Mouse (Mus musculus) midbrain, postnatal 0 days (tissue): ENCODE measurements around the gene Sel1l. TPM values are rescaled to one million over a fixed set of nuclear protein-coding genes. Genes with fewer than 3 reads are reported as not detected.

Source experiments
- ATAC-seq: fragments of 200-750 bp; cut with Nextera tagmentation; 2 replicates; pipeline ENCODE4 v1.8.0; 2017; ENCODE audit warnings: moderate number of reproducible peaks, mild to moderate bottlenecking, moderate TSS enrichment, moderate library complexity; ENCODE audit not compliant: low FRiP score
- DNase-seq: peaks from one replicate; pipeline ENCODE4 v3.0.0-alpha.2; 2015; ENCODE audit warnings: low spot score
- H3K27ac ChIP-seq: fragments of 300-500 bp; sonication (generic); 2 replicates; pipeline ENCODE4 v1.5.1; 2014; ENCODE audit warnings: low read depth, mild to moderate bottlenecking, low read length, mixed read lengths
- H3K27me3 ChIP-seq: fragments of 300-500 bp; sonication (generic); 2 replicates; pipeline ENCODE4 v1.6.1; 2014; ENCODE audit warnings: low read length, control low read depth, mixed read lengths; ENCODE audit not compliant: insufficient read depth
- H3K36me3 ChIP-seq: fragments of 300-500 bp; sonication (generic); 2 replicates; pipeline ENCODE4 v1.6.1; 2014; ENCODE audit warnings: low read length, control low read depth, mixed read lengths; ENCODE audit not compliant: insufficient read depth
- H3K4me1 ChIP-seq: fragments of 300-500 bp; sonication (generic); 2 replicates; pipeline ENCODE4 v1.6.1; 2014; ENCODE audit warnings: mild to moderate bottlenecking, control low read depth, antibody characterized with exemption, low read length, mixed read lengths; ENCODE audit not compliant: insufficient read depth
- H3K4me2 ChIP-seq: fragments of 300-500 bp; sonication (generic); 2 replicates; pipeline ENCODE4 v1.6.1; 2014; ENCODE audit warnings: low read depth, mild to moderate bottlenecking, low read length, mixed read lengths; ENCODE audit not compliant: poor library complexity, severe bottlenecking
- H3K4me3 ChIP-seq: fragments of 300-500 bp; sonication (generic); 2 replicates; pipeline ENCODE4 v1.5.1; 2014; ENCODE audit warnings: low read depth, mild to moderate bottlenecking, low read length, moderate library complexity
- H3K9ac ChIP-seq: fragments of 300-500 bp; sonication (generic); replicated peaks from 2 replicates; pipeline ENCODE4 v1.6.1; 2014; ENCODE audit warnings: mild to moderate bottlenecking, low read length, moderate library complexity, mixed read lengths; ENCODE audit not compliant: poor library complexity, severe bottlenecking
- H3K9me3 ChIP-seq: fragments of 300-500 bp; sonication (generic); 2 replicates; pipeline ENCODE4 v1.6.1; 2016; ENCODE audit warnings: low read length, control low read depth
- CTCF ChIP-seq: IDR thresholded peaks from 2 replicates; pipeline ENCODE4 v1.5.1; 2016; ENCODE audit warnings: antibody characterized with exemption, mild to moderate bottlenecking
- WGBS: fragments of 180-500 bp; shearing (Covaris S2); extraction: QIAGEN DNeasy Blood & Tissue Kit; methylation state at CpG from one replicate; pipeline ENCODE4 v1.1.7; 2014; 5-methylcytosine and 5-hydroxymethylcytosine counted together
- polyA plus RNA-seq: library from polyadenylated mRNA; unstranded; fragments of >200 nt; fragmentation: Nextera tagmentation; extraction: Ambion mirVana; gene quantifications from 2 replicates; pipeline ENCODE4 v1.2.1, GENCODE M21; 2015
- total RNA-seq: library from RNA; depleted of rRNA; stranded (reverse); fragments of >200 nt; gene quantifications from 2 replicates; pipeline ENCODE4 v1.2.3, GENCODE M21; 2014

Gene Sel1l
- total and polyA plus RNA-seq, 2 experiments from 2014 or later, result 67.3 to 93.3 TPM

DNA sequence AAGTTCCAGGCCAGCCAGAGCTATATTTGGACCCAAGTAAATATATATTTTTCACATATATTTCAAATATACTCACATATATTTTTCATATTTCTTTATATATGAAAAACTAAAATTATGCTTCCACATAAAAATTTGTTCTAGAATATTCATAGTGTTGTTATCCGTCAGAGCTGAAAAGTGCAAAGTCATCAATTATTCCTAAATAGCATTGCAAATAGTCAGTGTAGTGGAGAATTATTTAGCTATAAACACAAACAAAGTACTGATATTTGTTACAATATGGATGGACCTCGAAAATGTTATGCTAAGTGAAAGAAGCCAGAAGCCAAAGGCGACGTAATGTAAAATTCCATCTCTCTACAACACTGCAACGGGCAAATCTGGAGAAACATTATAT lies 67.5 kb downstream of the Sel1l start:
- DNase-seq (no peak), ATAC-seq (no peak)
- no peak overlapping the region for H3K9ac ChIP-seq
- H3K36me3 ChIP-seq, result no peaks in the 10 kb centered on the region
- H3K27ac ChIP-seq, result no peak overlapping the region
- H3K9me3 ChIP-seq, result no peaks in the 10 kb centered on the region
- no peak for TF ChIP-seq CTCF
- H3K27me3 ChIP-seq, result 0 out of 2 replicates have a peak, but pooled peaks cover 3% of the 10 kb centered on the region
- H3K4me2 ChIP-seq, result no peak overlapping the region
- WGBS, result 92% methylated on average over 5 of the region's 5 CpGs
- no peak overlapping the region for H3K4me3 ChIP-seq
- no peaks in the 10 kb centered on the region for H3K4me1 ChIP-seq

DNA sequence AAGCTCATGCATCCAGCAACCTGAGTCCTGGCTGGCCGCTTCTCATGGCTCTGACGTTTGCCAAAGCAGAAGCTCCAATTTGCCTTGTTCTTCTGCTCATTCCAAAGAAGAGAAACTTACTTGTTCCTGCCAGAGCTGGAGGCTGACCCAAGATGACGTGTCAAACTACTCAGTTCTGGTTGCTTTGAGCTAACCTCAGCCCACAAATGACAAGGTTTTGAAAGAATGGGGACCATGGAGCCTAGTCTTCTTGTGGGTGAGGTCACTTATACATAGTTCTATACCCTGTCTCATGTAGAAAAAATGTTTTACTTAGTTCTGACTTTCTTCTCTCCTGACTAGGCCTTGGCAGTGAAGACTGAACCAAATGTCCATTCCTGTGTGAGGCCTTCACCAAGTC lies 68.4 kb downstream of the Sel1l start:
- Histone ChIP-seq H3K27me3 (0 out of 2 replicates have a peak, but pooled peaks cover 3% of the 10 kb centered on the region), H3K36me3 (no peaks in the 10 kb centered on the region), H3K9ac (no peak overlapping the region), H3K9me3 (no peaks in the 10 kb centered on the region), H3K4me1 (no peaks in the 10 kb centered on the region), H3K4me3 (no peak overlapping the region), H3K27ac (no peak overlapping the region), H3K4me2 (no peak overlapping the region)
- DNase-seq (no peak), ATAC-seq (no peak)
- 90% methylated on average over 3 of the region's 3 CpGs for WGBS
- TF ChIP-seq CTCF, result no peak

DNA sequence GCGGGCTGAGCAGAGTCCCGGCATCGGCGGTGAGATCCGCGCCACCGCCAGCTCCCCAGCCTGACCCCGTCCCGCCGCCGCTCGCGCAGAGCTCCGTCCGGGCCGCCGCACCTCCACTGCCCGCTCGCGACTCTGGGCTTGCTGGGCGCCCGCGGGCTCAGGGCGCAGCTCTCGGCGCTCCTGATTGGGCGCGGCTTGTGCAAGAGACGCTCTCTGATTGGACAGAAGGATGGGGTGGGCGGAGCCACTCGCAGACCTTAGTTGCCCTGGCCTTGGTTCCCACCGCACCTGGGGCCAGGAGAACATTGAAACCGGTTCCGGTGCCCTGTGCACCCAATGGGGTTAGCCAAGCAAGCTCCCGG lies 70.0 kb downstream of the Sel1l start:
- peak overlapping the region; percentile 97 for H3K4me2 ChIP-seq
- peak overlapping the region; percentile 61 for H3K9ac ChIP-seq
- DNase-seq, result peak; percentile 85
- whole genome bisulfite sequencing, result under 1% methylated on average over 34 of the region's 35 CpGs
- H3K36me3 ChIP-seq, result no peaks in the 10 kb centered on the region
- H3K27ac ChIP-seq, result peak overlapping the region; percentile 39; the same call in 1 of the 2 replicates
- H3K9me3 ChIP-seq, result no peaks in the 10 kb centered on the region
- H3K4me3 ChIP-seq, result peak overlapping the region; percentile 81
- TF ChIP-seq CTCF, result no peak
- 0 out of 2 replicates have a peak, but pooled peaks cover 3% of the 10 kb centered on the region for H3K27me3 ChIP-seq
- H3K4me1 ChIP-seq, result no peaks in the 10 kb centered on the region
- peak; percentile 94 for ATAC-seq

- H3K27ac ChIP-seq, result peak overlapping the region; percentile 39; the same call in 1 of the 2 replicates
- peak; percentile 74 for DNase-seq
Observed at GRCm38 (mm10) chr12:91778211-91779003, 70.5 kb downstream of the Sel1l start.

GRCm38 (mm10) chr12:91776342-91776741 lies 72.6 kb downstream of the Sel1l start:
- Histone ChIP-seq H3K4me3 (no peak overlapping the region), H3K9ac (no peak overlapping the region), H3K4me2 (no peak overlapping the region), H3K27ac (no peak overlapping the region), H3K36me3 (no peaks in the 10 kb centered on the region), H3K9me3 (no peaks in the 10 kb centered on the region), H3K27me3 (0 out of 2 replicates have a peak, but pooled peaks cover 3% of the 10 kb centered on the region), H3K4me1 (no peaks in the 10 kb centered on the region)
- DNase-seq (no peak), ATAC-seq (no peak)
- 88% methylated on average over 5 of the region's 5 CpGs for WGBS
- TF ChIP-seq CTCF, result no peak

More at GRCm38 (mm10) chr12:91778211-91779003, 70.5 kb downstream of the Sel1l start:
- Histone ChIP-seq H3K4me2 (peak overlapping the region; percentile 97), H3K4me1 (no peaks in the 10 kb centered on the region), H3K9ac (peak overlapping the region; percentile 61), H3K27me3 (0 out of 2 replicates have a peak, but pooled peaks cover 3% of the 10 kb centered on the region), H3K4me3 (peak overlapping the region; percentile 81), H3K36me3 (no peaks in the 10 kb centered on the region), H3K9me3 (no peaks in the 10 kb centered on the region)
- ATAC-seq, result peak; percentile 85
- no peak for TF ChIP-seq CTCF
- under 1% methylated on average over 46 of the region's 51 CpGs for WGBS

GRCm38 (mm10) chr12:91774811-91775284 lies 74.1 kb downstream of the Sel1l start:
- H3K9me3 ChIP-seq, result no peaks in the 10 kb centered on the region
- H3K36me3 ChIP-seq, result no peaks in the 10 kb centered on the region
- DNase-seq (peak; percentile 56), ATAC-seq (no peak)
- H3K4me1 ChIP-seq, result no peaks in the 10 kb centered on the region
- 69% methylated on average over 8 of the region's 8 CpGs for WGBS
- TF ChIP-seq CTCF, result no peak
- no peak overlapping the region for H3K4me2 ChIP-seq
- H3K27ac ChIP-seq, result no peak overlapping the region
- H3K9ac ChIP-seq, result no peak overlapping the region
- 0 out of 2 replicates have a peak, but pooled peaks cover 3% of the 10 kb centered on the region for H3K27me3 ChIP-seq
- H3K4me3 ChIP-seq, result no peak overlapping the region
